Mouse (Mus musculus): ENCODE results near the gene Prkar1b.

GRCm38 (mm10) chr5:139138261-139138925 is 11.4 kb downstream of the Prkar1b start:
- no peak for TF ChIP-seq POLR2A (IDR thresholded peaks at IDR 0.05; ENCODE audit: borderline replicate concordance, extremely low read depth, low read depth, low read length)
- no peak for TF ChIP-seq CTCF (IDR thresholded peaks at IDR 0.05; ENCODE audit: insufficient read depth, low read length)
